Mouse (Mus musculus) c-Kit-positive CD71-positive TER-119-positive erythroid progenitor cells, embryonic 14.5 days (primary cell): ENCODE measurements around the gene Tmem184b.

ENCODE experiments used
- DNase-seq: peaks from one replicate; pipeline ENCODE4 v3.0.0-alpha.2; 2013; ENCODE audit warnings: low spot score

The Tmem184b gene

GRCm38 (mm10) chr15:79429994-79430393, 26.6 kb upstream of the Tmem184b start:
- no peak for DNase-seq

DNA sequence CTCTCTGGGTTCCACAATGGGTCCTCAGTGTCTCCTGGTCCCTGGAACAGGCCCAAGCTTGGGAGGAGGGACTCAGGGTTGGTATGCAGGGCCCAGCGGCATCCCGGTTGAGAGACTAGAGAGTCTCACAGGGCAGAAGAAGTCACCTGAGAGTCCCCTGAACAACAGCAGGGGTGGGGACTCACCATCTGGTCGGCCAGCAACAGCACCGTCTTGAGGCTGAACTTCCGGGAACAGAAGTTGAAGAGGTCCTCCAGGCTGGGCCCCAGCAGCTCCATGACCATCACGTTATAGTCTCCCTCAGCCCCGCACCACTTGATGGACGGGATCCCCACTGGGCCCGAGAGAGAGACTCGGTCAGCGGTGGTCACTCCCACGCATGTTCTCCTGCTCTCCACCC, 26.2 kb upstream of the Tmem184b start:
- no peak for DNase-seq

- DNase-seq: no peak
These were observed 25.2 kb upstream of the Tmem184b start for GRCm38 (mm10) chr15:79428616-79429015.

GRCm38 (mm10) chr15:79427516-79427915, 24.1 kb upstream of the Tmem184b start:
- DNase-seq: no peak

DNA sequence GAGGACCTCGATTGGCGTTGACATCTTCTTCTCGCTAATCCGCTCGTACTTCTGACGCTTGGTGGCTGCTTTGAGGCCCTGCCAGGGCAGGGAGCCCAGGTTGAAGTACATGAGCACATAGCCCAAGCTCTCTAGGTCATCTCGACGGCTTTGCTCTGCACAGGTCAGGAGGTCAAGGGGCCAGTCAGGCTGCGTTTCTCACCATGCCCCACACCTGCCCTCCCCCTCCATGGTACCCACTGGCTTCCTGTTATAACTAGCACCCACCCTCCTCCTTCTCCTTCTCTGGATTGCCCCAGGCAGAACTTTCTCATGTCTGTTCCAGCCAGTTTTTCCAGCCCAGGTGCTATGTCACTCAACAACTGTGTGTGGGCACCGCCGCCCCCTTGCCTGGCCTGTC, 22.1 kb upstream of the Tmem184b start:
- no peak for DNase-seq

GRCm38 (mm10) chr15:79424602-79425001, 21.2 kb upstream of the Tmem184b start:
- DNase-seq: no peak

DNA sequence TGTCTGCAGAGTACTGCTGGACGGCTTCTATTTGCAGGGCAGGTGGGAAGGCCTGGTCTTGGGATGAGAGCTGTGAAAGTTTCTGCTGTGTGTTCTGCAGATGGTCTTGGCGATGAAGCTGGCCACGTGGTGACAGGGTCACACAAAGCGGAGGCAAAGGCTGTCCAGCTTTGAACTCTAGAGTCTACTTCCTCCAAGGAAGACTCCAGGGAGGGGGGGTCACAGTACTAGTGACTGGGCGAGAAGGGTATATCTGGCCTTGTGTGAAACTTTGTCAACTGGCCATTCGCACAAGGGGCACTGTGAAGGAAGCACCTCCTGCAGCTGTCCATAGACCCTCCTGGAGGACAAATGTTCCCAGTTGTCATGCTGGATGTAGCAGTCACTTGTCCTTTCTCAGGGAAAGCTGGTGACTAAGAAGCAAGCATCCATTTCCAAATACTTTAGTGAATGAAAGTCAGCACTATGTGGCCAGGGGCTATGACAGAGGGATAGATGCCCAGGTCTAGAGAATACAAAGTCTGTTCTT, 19.4 kb upstream of the Tmem184b start:
- no peak for DNase-seq

DNA sequence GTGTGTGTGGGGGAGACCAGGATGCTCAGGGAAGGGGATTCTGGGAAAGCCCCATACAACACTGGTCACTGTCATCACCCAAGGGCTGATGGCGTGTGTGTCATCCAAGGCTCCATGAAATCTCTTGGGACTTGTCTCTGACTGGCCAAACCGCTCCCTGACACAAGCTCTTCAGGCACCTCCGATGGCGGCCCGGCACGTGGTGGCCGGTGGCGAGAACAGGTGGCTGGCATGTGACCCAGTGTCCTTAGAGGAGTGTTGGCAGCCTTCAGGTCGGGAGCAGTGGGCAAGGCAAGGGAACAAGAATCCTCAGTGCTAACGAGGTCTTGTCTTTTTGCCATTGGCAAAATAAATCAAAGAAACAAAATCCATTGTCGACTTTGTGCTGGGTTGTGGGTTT, 15.3 kb upstream of the Tmem184b start:
- DNase-seq: no peak

DNA sequence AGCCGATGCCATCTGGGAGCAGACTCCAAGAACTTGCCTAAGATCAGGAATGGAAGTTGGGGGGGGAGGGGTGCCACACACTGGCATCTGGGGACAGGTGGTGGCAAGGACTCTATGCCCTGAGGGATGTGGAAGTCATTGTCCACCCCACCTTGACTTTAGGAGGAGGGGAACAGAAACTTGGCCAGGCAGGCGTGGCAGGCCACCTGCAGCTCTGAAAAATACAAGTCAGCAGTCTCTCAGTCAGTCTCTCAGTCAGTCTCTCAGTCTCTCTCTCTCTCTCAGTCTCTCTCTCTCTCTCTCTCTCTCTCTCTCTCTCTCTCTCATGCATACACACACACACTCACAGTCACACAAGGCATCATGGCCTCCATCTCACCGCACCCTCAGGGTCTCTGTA, 14.9 kb upstream of the Tmem184b start:
- DNase-seq: no peak

DNA sequence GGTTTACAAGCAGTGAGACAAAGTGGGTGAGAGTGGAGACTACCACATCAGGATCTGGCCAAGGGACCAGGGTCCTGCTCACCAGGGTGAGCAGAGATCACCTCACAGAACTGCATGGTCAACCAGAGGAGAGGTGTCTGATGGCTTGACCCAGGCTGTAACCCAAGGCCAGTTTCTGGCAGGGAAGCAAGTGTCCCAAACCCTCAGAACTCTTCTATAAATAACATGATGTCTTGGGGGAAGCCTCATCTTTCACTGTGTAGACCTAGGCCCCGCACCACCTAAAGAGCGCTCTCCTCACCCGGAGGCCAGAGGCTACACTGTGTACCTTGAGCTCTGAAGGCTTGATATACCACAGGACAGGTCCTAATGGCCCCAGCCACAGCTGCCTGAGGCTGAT, 14.0 kb upstream of the Tmem184b start:
- DNase-seq: no peak

GRCm38 (mm10) chr15:79416460-79417085, 13.2 kb upstream of the Tmem184b start:
- DNase-seq: no peak

DNA sequence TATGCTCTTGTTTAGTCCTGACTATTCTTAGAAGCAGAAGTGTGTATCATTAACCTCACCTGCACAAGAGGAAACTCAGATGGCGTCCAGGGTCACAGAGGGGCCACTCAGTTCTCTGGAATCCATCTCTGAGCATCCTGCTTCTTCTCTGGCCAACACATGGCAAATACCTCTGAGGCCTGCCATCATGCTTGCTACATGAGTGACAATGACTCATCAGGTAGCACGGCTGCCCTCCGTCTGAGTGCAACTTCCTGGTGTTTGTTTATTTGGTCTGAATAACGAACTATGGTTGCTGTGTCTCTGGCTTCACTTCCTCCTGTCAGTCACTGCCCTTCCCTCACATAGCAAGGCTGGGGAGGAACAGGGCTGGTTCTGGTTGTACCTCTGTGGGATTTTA, 11.1 kb upstream of the Tmem184b start:
- DNase-seq: no peak

DNA sequence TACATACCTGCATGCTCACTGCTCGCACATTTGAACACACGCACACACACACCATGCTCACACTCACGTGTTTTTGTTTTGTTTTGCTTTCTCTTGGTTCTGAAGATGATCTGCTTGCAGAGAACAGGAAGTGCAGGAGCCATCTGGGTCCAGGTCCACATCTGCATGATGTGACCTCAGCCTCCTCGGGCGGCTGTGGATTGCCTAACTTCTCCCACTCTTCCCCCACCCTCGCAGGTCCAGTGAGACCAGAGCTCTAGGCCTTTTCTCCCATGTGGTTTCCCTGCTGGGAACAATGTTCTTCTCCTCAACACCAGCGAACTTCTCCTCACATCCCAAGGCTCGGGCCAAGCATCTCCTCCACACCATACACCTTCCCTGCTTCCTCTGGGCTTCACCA, 10.4 kb upstream of the Tmem184b start:
- DNase-seq: no peak

GRCm38 (mm10) chr15:79413201-79413600, 9.8 kb upstream of the Tmem184b start:
- no peak for DNase-seq

GRCm38 (mm10) chr15:79411363-79412065, 8.1 kb upstream of the Tmem184b start:
- no peak for DNase-seq

GRCm38 (mm10) chr15:79409077-79409573, 5.8 kb upstream of the Tmem184b start:
- no peak for DNase-seq

- no peak for DNase-seq
These were observed 3.2 kb upstream of the Tmem184b start for GRCm38 (mm10) chr15:79406564-79406963.

DNA sequence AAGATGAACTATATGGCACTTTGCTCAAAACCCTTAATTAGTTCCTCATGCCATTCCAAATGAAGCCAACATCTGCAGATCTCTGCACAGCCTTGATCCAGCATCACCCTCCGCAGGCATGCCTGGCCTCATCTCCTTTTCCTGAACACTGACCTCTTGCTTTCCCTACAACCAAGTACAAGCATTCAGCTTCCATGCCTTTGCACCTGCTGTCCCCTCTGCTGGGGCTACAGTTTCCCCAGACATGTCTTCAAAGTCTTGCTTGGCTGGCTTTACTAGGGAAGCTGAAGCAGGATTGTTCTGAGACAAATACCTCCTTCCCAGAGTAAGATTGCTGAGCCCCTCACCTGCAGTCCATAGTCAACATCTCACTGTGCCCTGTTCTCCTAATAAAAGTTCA, 908 bp upstream of the Tmem184b start:
- DNase-seq: no peak

DNA sequence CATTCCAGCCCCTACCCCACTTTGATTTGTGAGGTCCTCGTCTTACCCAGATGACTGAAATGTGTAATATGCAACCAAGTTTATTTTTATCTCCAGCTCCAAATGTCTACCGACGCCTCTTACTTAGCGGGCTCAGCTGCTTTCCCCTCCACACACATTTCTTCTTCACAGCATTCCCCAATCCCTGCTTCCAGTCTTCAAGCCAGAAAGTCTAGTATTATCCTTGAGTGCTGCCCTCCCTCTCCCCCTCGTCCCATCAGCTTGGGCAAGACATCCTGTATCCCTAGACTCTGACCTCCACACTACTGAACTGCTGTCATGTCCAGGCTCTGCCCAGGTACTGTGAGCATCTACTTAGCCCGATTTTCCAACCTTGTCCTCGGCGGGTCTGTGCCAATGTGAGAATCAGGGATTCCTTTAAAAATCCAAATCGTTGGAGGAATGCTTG, 418 bp upstream of the Tmem184b start:
- no peak for DNase-seq

- no peak for DNase-seq
These were observed 1.2 kb downstream of the Tmem184b start for GRCm38 (mm10) chr15:79402176-79402575.

DNA sequence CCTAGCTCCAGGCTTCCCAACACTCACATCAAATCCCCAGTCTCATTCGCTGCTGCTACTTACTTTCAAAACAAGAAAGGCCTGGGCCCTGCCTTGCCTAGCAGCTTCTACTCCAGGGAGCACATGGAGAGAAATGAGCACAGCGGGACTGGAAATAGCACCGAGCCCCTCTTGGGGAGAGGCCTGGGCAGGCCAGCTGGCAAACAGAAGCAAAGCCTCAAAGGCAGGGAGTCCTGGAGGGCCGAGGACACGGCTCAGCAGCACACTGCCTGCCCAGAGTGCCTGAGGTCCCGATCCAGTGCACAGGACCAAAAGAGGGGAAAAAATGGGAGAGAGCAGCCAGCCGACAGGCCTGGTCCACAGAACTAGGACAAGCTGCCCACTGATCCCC, 2.4 kb downstream of the Tmem184b start:
- DNase-seq: no peak

GRCm38 (mm10) chr15:79400134-79400974, 3.0 kb downstream of the Tmem184b start:
- no peak for DNase-seq
